Mouse (Mus musculus) heart, postnatal 0 days (tissue): ENCODE data around the gene Sdhb.

Experiments used
- CTCF ChIP-seq: IDR thresholded peaks from 2 replicates; pipeline ENCODE4 v1.5.1; 2016; ENCODE audit warnings: antibody characterized with exemption, control low read depth, low read depth
- EP300 ChIP-seq: IDR thresholded peaks from 2 replicates; pipeline ENCODE4 v1.6.1; 2016; ENCODE audit warnings: antibody characterized with exemption, low read depth

DNA sequence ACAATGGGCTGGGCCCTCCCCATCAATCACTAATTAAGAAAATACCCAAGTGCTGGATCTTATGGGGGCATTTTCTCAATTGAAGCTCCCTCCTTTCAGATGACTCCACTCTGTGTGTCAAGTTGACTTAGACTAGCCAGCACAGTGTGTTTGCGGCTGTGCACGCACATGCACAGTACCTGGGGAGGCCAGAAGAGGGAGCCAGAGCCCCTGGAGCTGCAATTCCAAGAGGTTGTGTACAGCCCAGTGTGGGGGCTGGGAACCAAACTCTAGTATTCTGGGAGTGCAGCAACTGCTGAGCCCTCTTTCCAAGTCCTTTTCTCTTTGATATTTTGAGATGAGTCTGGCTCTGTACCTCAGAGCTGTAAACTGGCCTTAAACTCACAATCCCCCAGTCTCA, 20.6 kb downstream of the Sdhb start:
- TF ChIP-seq EP300 (no peak), CTCF (0 out of 2 replicates have a peak, but pooled peaks have one; percentile 3)
